Mouse (Mus musculus): ENCODE measurements at regions not wholly inside any gene's neighbourhood (a gene's known extent, or its start where the extent isn't known, plus 50 kb on each side); places are given as distances from the start of the nearest gene placed in this dataset.

- Histone ChIP-seq H3K4me3 (no peak overlapping the region), H3K9ac (no peak overlapping the region), H3K9me3 (no peaks in the 10 kb centered on the region), H3K27me3 (no peaks in the 10 kb centered on the region), H3K36me3 (no peaks in the 10 kb centered on the region), H3K4me2 (no peak overlapping the region), H3K4me1 (peaks cover 3% of the 10 kb centered on the region; the same call in 1 of the 2 replicates), H3K27ac (no peak overlapping the region)
- ATAC-seq (ENCODE audit: insufficient number of reproducible peaks, insufficient read depth, low FRiP score, low TSS enrichment, low read depth) = no peak
- WGBS = 39% methylated on average over 6 of the region's 6 CpGs
These were observed 55.1 kb upstream of the Pcbd1 start for GRCm38 (mm10) chr10:61034056-61034455.

GRCm38 (mm10) chr10:61028598-61028997 is 60.5 kb upstream of the Pcbd1 start:
- H3K4me1 ChIP-seq = no peaks in the 10 kb centered on the region; the same call in 1 of the 2 replicates
- no peak overlapping the region for H3K4me3 ChIP-seq
- H3K9ac ChIP-seq = no peak overlapping the region
- no peak for ATAC-seq (ENCODE audit: insufficient number of reproducible peaks, insufficient read depth, low FRiP score, low TSS enrichment, low read depth)
- H3K27me3 ChIP-seq = no peaks in the 10 kb centered on the region
- H3K36me3 ChIP-seq = no peaks in the 10 kb centered on the region
- no peak overlapping the region for H3K4me2 ChIP-seq
- H3K27ac ChIP-seq = no peak overlapping the region
- WGBS = 52% methylated on average over 5 of the region's 5 CpGs
- no peaks in the 10 kb centered on the region for H3K9me3 ChIP-seq

GRCm38 (mm10) chr10:61027215-61027614 is 61.9 kb upstream of the Pcbd1 start:
- Histone ChIP-seq H3K27ac (no peak overlapping the region), H3K4me2 (no peak overlapping the region), H3K36me3 (no peaks in the 10 kb centered on the region), H3K9ac (no peak overlapping the region), H3K4me1 (no peaks in the 10 kb centered on the region), H3K9me3 (no peaks in the 10 kb centered on the region), H3K4me3 (no peak overlapping the region), H3K27me3 (no peaks in the 10 kb centered on the region)
- no peak for ATAC-seq (ENCODE audit: insufficient number of reproducible peaks, insufficient read depth, low FRiP score, low TSS enrichment, low read depth)
- 82% methylated on average over 6 of the region's 6 CpGs for WGBS

GRCm38 (mm10) chr10:61025061-61025460 is 64.1 kb upstream of the Pcbd1 start:
- Histone ChIP-seq H3K4me1 (no peaks in the 10 kb centered on the region), H3K9me3 (no peaks in the 10 kb centered on the region), H3K9ac (no peak overlapping the region), H3K4me2 (no peak overlapping the region), H3K27ac (no peak overlapping the region), H3K36me3 (no peaks in the 10 kb centered on the region), H3K27me3 (no peaks in the 10 kb centered on the region), H3K4me3 (no peak overlapping the region)
- WGBS = 70% methylated on average over 4 of the region's 4 CpGs
- ATAC-seq (ENCODE audit: insufficient number of reproducible peaks, insufficient read depth, low FRiP score, low TSS enrichment, low read depth) = no peak

- Histone ChIP-seq H3K9ac (no peak overlapping the region), H3K27me3 (no peaks in the 10 kb centered on the region), H3K4me3 (no peak overlapping the region), H3K27ac (no peak overlapping the region), H3K9me3 (no peaks in the 10 kb centered on the region), H3K4me2 (no peak overlapping the region), H3K4me1 (no peaks in the 10 kb centered on the region), H3K36me3 (no peaks in the 10 kb centered on the region)
- 44% methylated on average over 3 of the region's 3 CpGs for WGBS
- ATAC-seq (ENCODE audit: insufficient number of reproducible peaks, insufficient read depth, low FRiP score, low TSS enrichment, low read depth) = no peak
These were observed 65.0 kb upstream of the Pcbd1 start for GRCm38 (mm10) chr10:61024166-61024565.

- H3K27ac ChIP-seq = no peak overlapping the region
- no peak overlapping the region for H3K4me2 ChIP-seq
- H3K4me3 ChIP-seq = no peak overlapping the region
- no peak overlapping the region for H3K9ac ChIP-seq
- no peak for ATAC-seq (ENCODE audit: insufficient number of reproducible peaks, insufficient read depth, low FRiP score, low TSS enrichment, low read depth)
- H3K27me3 ChIP-seq = no peaks in the 10 kb centered on the region
- no peaks in the 10 kb centered on the region for H3K4me1 ChIP-seq
- WGBS = 33% methylated on average over 7 of the region's 7 CpGs
- no peaks in the 10 kb centered on the region for H3K9me3 ChIP-seq
- H3K36me3 ChIP-seq = no peaks in the 10 kb centered on the region
These were observed 65.7 kb upstream of the Pcbd1 start for GRCm38 (mm10) chr10:61023431-61023830.

- H3K27me3 ChIP-seq = no peaks in the 10 kb centered on the region
- H3K36me3 ChIP-seq = no peaks in the 10 kb centered on the region
- H3K4me1 ChIP-seq = no peaks in the 10 kb centered on the region
- H3K4me2 ChIP-seq = no peak overlapping the region
- WGBS = 21% methylated on average over 2 of the region's 2 CpGs
- H3K4me3 ChIP-seq = no peak overlapping the region
- no peak overlapping the region for H3K9ac ChIP-seq
- no peak overlapping the region for H3K27ac ChIP-seq
- H3K9me3 ChIP-seq = no peaks in the 10 kb centered on the region
- no peak for ATAC-seq (ENCODE audit: insufficient number of reproducible peaks, insufficient read depth, low FRiP score, low TSS enrichment, low read depth)
These were observed 69.6 kb upstream of the Pcbd1 start for GRCm38 (mm10) chr10:61019566-61019965.

- no peaks in the 10 kb centered on the region for H3K27me3 ChIP-seq
- H3K4me3 ChIP-seq = no peak overlapping the region
- H3K4me1 ChIP-seq = no peaks in the 10 kb centered on the region
- 57% methylated on average over 1 of the region's 1 CpGs for WGBS
- no peaks in the 10 kb centered on the region for H3K9me3 ChIP-seq
- no peak for ATAC-seq (ENCODE audit: insufficient number of reproducible peaks, insufficient read depth, low FRiP score, low TSS enrichment, low read depth)
- no peaks in the 10 kb centered on the region for H3K36me3 ChIP-seq
- no peak overlapping the region for H3K27ac ChIP-seq
- no peak overlapping the region for H3K4me2 ChIP-seq
- no peak overlapping the region for H3K9ac ChIP-seq
These were observed 76.9 kb upstream of the Pcbd1 start for GRCm38 (mm10) chr10:61012199-61012695.

- Histone ChIP-seq H3K4me3 (no peak overlapping the region), H3K27ac (no peak overlapping the region), H3K9me3 (no peaks in the 10 kb centered on the region), H3K9ac (no peak overlapping the region), H3K36me3 (no peaks in the 10 kb centered on the region), H3K27me3 (no peaks in the 10 kb centered on the region), H3K4me1 (peaks cover 5% of the 10 kb centered on the region), H3K4me2 (no peak overlapping the region)
- ATAC-seq (ENCODE audit: insufficient number of reproducible peaks, insufficient read depth, low FRiP score, low TSS enrichment, low read depth) = no peak
- whole genome bisulfite sequencing = 72% methylated on average over 4 of the region's 4 CpGs
These were observed 78.4 kb upstream of the Pcbd1 start for GRCm38 (mm10) chr10:61010697-61011096.

- Histone ChIP-seq H3K9me3 (no peaks in the 10 kb centered on the region), H3K4me2 (no peak overlapping the region), H3K9ac (no peak overlapping the region), H3K27ac (no peak overlapping the region), H3K36me3 (no peaks in the 10 kb centered on the region), H3K4me3 (no peak overlapping the region), H3K27me3 (no peaks in the 10 kb centered on the region; the same call in 1 of the 2 replicates), H3K4me1 (peaks cover 6% of the 10 kb centered on the region)
- ATAC-seq (ENCODE audit: insufficient number of reproducible peaks, insufficient read depth, low FRiP score, low TSS enrichment, low read depth) = no peak
- 75% methylated on average over 3 of the region's 3 CpGs for WGBS
These were observed 81.7 kb upstream of the Pcbd1 start for GRCm38 (mm10) chr10:61007403-61007802.

GRCm38 (mm10) chr10:61001745-61002160 is 87.4 kb upstream of the Pcbd1 start:
- no peaks in the 10 kb centered on the region for H3K36me3 ChIP-seq
- H3K4me3 ChIP-seq = no peak overlapping the region
- ATAC-seq (ENCODE audit: insufficient number of reproducible peaks, insufficient read depth, low FRiP score, low TSS enrichment, low read depth) = no peak
- 89% methylated on average over 22 of the region's 22 CpGs for WGBS
- no peak overlapping the region for H3K4me2 ChIP-seq
- no peak overlapping the region for H3K9ac ChIP-seq
- H3K27ac ChIP-seq = no peak overlapping the region
- H3K4me1 ChIP-seq = peaks cover 6% of the 10 kb centered on the region
- peaks cover 6% of the 10 kb centered on the region for H3K9me3 ChIP-seq
- H3K27me3 ChIP-seq = no peaks in the 10 kb centered on the region; the same call in 1 of the 2 replicates

GRCm38 (mm10) chr10:60997393-60997792 is 91.7 kb upstream of the Pcbd1 start:
- no peaks in the 10 kb centered on the region for H3K4me1 ChIP-seq
- no peaks in the 10 kb centered on the region for H3K36me3 ChIP-seq
- H3K9me3 ChIP-seq = peaks cover 6% of the 10 kb centered on the region
- no peak overlapping the region for H3K9ac ChIP-seq
- H3K4me2 ChIP-seq = no peak overlapping the region
- WGBS = 69% methylated on average over 9 of the region's 9 CpGs
- no peak overlapping the region for H3K27ac ChIP-seq
- no peaks in the 10 kb centered on the region for H3K27me3 ChIP-seq
- H3K4me3 ChIP-seq = no peak overlapping the region
- no peak for ATAC-seq (ENCODE audit: insufficient number of reproducible peaks, insufficient read depth, low FRiP score, low TSS enrichment, low read depth)
